Mouse (Mus musculus) kidney, adult 11 months (tissue): ENCODE data around the gene Col6a3.

Experiments used
- DNase-seq: peaks from one replicate; pipeline ENCODE4 v3.0.0; 2022

Col6a3 gene

DNA sequence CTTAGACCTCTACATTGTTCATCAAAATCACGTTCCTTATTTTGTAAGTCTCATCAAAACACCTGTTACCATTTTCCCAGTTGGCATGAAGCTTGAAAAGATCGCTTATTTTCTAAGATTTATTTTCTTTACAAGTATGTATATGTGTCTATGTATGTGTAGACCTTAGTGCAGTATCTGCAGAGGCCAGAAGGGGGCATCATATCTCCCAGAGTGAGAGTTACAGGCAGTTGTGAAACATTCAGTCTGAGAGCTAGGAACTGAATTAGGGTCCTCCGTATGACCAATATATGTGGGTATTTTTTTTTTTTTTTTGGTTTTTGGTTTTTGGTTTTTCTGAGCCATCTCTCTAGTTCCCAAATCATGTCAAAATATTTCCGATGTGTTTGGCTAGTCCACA, 50.4 kb downstream of the Col6a3 start:
- DNase-seq, result no peak

DNA sequence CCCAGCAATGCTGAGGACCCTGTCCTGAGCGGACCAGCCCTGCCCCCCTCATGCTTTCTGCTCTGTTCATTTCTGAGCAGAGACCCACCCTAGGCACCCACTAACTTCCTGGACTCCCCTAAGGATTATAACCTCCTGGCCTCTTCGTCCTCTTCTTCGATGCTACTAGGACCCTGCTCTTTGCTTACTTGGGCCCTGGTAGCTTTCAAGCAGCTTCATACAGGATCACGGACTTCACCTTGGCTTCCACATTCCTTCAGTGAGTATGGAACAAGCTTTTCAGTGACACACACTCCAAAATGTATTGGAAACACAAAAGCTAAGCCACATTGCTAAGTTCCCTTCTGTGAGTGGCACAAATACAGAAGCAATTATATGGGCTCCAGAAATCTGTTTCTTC, 52.8 kb downstream of the Col6a3 start:
- DNase-seq, result no peak

DNA sequence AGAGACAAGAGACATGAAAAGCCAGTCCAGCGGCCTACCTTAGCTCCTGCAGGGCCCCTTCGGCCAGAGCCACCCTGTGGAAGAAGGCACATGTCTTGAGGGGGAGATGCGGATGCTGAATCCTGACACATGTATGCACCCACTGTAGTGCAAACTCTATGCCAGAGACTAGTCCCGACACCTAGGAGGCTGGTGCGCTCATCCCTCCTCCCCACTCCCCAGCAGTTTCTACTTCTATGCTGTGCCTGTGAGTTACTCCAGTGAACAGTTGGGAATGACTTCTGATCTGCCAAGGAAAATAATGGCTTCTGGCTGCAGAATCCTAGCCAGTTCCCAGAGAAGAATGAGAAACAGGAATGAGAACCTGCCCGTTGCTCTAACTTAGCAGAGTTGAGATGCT, 54.3 kb downstream of the Col6a3 start:
- DNase-seq, result no peak

DNA sequence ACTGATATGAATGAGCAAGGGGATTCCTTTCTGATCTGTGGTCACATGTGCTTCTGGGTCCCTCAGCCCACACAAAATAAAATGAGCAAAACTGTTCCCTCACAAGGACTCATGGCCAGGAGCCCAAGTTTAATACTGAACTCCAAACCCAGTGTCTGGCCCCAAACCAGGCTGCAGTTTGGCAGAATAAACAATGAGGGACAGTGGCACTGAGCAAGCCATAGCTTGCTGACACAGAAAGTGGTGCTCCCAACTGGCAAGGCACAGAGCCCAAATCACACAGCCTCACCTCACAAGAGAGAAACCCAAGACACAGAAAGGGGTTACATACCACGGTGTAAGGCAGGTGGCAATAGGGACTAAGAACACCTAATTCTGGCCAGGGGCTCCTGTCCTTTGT, 63.3 kb downstream of the Col6a3 start:
- DNase-seq, result no peak

DNA sequence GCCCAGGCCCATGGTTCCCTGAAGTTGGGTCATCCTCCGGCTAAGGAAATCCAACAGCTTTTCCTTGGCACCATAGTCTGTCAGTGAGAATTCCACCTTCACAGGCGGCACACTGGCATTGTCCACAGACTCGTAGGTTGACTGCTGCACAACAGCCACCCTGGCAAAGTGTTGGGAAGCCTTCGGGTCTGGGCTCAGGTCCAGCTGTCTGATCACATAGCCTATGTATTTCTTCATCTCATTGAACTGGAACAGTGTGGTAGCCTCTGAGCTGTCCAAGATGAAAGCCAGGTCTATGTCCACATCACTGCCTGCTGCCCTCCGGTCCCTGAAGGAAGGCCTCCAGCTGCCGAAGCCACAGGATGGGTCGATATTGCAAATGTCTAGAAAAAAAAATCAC, 64.7 kb downstream of the Col6a3 start:
- no peak for DNase-seq

DNA sequence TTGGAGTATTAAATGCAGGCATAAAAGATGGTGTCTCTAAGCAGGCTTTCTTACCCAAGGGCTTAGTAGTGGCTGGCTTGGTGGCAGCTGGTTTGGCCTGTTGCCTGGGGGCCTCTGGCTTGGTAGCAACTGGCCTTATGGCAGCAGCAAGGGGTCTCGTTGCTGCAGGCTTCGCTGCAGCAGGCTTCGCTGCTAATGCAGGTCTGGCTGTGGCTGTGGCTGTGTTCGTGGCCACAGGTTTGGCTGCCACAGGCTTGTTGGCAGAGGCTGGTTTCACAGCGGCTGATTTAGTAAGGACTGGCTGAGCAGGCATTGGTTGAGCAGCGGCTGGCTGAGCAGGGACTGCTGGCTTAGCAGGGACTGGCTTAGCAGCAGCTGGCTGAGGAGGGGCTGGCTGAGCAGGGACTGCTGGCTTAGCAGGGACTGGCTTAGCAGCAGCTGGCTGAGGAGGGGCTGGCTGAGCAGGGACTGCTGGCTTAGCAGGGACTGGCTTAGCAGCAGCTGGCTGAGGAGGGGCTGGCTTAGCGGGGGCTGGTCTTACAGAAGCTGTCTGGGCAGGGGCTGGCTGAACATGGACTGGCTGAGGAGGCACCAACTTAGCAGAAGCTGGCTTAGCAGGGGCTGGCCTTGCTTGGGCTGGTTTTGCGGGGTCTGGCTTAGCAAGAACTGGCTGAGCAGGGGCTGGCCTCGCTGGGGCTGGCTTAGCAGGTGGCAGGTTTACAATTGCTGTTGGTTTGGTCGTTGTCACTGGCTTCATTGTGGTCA, 68.1 kb downstream of the Col6a3 start:
- DNase-seq, result no peak

DNA sequence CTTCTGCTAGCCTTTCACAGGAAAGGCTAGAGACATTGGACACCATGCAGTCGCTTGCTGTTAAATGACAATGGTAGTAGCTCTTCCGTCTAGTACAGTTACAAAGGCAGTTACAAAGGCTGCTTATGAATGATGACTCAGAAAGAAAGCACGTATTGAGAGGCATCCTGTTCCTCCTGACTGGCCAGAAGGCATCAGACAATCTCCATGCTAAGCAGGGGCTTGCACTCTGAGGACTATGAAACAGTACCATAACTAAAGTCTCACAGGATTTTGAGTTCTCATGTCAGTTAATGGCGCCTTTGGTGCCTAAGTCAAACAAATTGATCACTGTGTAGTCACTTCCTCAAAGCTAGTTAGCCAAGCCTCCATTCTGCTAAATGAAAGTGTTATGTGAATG, 72.6 kb downstream of the Col6a3 start:
- no peak for DNase-seq

DNA sequence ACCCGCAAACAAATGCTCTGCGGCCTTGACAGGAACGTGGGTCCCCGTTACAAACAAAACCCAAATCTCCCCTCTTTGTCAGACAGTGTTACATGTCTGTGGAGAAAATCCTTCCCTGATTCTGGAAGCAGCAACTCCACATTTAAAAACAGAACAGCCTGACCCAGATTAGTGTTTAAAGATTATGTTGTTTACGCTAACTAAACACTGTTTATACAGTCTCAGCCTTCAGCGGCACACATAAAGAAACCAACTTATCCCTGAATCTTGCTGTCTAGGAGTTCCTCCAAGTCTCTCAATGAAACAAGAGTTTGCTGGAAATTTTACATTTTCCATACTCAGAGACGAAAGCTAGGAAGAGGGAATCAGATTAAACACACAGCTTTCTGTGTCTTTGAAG, 73.7 kb downstream of the Col6a3 start:
- DNase-seq, result no peak

DNA sequence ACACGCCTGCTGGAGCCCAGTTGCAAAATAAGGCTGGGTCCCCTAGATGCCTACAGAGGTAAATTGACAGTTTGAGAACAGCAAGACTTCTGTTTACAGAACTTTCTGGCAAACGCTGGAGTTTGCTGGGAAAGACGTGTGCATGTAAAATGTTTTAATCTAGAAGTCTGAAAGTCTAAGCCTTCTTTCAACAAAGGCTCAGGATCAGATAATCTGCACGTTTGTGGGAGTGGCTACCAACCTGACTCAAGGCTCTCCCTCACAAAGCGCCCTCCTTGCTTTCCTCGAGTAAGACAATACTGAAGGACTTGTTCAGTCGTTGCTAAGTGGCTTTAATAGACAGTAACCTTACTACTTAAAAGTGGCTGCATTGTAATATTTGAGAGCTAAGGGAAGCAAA, 74.5 kb downstream of the Col6a3 start:
- no peak for DNase-seq

DNA sequence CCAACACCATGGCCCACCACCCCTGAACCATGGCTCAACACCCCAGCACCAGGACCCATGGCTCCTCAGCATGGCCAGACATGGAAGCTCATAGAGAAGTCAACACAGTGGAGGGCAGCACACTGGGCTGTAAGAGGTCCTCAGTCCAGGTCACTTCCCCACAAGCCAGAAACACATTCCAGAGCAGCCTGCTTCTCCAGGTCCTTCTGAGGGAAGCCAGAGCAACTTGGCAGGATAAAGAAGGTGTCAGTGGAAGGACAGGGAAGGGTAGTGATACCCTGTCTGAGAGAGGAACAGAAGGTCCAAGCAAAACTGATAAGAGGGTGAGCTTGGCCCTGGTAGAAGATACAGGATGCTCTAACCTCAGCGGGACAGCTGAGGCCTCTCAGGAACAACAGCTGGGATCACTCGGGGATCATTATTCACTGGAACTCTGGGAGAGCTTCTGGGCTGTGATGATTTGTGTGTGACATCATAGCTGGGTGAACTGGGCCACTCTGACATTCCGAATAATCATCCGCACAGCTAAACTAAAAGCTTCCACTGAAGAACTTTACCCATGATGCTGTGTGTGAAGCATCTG, 85.6 kb downstream of the Col6a3 start:
- DNase-seq, result peak; percentile 25

DNA sequence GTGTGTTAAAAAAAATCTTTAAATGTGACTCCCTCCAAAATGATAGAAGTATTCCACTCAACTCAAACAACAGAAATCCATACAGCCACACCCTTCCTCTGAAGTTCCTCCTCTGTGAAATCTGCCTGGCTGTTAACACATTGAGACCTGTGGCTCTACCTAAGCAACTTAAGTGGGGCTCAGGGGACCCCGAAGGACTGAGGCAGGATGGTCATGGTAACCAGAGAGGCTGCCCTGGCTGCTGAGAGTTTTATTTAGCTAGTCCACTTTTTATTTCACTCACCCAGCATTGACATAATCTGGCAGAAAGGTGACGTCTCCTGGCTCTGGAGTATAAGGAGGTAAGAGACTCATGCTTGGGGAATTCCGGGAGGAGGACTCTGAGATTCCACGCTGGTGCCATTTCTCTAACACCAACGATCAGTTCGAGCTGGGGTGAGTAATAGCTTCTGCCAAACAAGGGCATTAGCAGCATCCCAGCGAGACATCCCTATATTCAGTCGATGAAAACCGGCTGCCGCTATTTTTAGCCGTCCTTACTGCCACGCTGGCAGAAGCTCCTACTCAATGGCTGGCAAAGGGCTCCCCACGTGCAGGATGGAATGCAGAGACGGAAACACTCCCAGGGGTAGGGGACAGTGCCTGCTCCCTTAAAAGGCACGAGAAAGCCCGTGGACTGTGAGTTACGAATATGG, 89.8 kb downstream of the Col6a3 start:
- no peak for DNase-seq

DNA sequence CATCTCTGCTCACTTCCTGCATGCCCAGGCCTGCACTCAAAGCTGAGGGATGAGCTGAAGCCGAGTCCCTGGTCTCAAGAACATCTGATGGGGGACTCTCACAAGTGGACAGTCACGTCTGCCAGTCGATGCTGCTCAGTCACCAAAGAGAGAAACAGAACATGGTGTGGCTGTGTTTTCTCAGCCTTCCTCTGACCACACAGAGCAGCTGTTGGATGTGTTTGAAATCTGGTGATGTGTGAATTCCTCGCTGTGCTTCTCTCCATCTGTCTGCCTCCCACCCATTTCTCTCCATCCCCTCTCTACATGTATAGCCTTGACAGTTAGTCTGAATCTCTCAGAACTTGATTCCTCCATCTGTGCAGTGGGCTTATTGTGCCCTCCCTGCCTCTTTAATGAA, 92.5 kb downstream of the Col6a3 start:
- DNase-seq, result no peak

DNA sequence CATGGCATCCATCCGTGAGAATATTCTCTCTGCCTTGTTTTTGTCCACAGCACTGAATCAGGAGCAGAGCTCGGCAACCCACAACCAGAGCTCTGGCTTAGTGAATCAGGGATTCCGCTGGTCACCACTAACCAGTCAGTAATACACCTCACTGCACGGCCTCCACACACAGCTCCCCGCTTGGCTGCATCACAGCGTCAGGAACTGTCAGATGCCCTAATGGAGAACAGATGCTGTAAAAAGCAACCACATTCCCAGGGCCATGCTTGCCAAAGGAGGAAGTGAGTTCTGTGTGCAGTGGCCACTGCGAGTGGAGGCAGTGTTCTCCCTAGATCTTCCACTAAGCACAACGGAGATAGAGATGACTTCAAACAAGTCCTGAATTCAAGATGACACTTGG, 93.6 kb downstream of the Col6a3 start:
- DNase-seq, result no peak

DNA sequence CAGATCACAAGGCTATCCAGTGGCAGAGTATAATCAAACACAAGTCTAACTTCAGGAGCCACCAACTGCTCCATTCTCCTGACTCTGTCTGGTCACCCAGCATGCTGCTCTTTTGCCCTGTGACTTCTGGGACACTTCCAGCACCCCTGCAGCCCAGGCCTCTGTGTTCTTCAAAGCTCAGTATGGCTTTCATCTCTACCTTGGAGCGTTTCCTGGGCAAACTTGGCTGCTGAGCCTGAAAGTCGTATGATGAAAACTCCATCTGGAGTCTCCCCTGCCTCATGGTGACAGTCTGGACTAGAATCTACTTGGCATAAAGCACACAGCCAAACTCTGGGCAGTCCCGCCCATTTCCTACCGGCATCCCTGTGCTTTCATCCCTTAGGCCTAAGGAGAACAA, 95.2 kb downstream of the Col6a3 start:
- no peak for DNase-seq

DNA sequence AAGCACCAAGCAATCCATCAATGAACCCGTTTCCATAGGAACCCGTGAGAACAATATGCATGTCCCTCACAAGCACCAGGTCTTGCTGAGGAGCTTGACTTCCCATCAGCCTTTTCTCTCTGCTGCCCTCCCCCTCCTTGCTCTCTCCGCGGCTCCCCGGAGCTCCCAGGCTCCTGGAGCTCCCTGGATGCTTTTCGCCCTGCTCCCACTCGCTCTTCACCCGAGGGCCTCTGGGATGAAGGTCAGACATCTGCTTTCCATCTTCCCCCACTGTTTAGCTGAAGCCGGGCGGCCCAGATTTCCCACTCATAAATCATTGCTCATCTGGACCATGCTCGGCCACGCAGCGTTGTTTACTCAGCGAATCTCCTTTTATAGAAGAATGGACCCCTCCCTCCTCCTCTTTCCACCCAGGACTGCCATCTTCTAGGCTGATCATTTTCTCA, 99.8 kb downstream of the Col6a3 start:
- peak; percentile 57 for DNase-seq

DNA sequence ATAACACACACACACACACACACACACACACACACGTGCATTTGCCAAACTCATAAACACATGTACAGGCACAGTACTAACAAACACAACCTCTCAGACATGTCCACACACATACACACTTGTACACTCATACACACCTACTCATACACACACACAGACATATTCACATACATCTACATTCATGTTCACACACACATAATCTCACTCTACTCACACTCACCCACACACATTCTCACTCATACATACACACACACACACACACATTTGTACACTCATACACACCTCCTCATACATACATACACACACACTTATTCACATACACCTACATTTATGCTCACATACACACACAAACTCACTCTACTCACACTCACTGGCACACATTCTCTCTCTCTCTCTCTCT, 100.3 kb downstream of the Col6a3 start:
- no peak for DNase-seq

DNA sequence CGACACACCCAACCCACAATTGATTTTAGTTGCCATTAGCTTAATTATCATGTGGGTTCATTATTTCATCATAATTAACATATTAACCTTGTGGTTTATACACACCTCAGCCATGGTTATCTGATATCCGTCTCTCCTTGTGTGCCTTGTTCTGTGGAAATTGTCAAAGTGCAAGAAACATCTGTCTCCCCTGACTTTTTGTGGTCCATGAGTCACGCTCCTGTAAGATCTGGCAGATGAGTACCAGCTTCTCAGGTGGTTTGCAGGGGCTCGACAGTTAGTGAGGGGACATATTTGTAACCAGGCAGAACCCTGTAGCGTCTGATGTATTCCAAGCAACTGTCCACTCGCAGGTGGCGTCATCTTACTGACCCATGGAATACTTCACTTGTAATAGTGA, 101.1 kb downstream of the Col6a3 start:
- no peak for DNase-seq

DNA sequence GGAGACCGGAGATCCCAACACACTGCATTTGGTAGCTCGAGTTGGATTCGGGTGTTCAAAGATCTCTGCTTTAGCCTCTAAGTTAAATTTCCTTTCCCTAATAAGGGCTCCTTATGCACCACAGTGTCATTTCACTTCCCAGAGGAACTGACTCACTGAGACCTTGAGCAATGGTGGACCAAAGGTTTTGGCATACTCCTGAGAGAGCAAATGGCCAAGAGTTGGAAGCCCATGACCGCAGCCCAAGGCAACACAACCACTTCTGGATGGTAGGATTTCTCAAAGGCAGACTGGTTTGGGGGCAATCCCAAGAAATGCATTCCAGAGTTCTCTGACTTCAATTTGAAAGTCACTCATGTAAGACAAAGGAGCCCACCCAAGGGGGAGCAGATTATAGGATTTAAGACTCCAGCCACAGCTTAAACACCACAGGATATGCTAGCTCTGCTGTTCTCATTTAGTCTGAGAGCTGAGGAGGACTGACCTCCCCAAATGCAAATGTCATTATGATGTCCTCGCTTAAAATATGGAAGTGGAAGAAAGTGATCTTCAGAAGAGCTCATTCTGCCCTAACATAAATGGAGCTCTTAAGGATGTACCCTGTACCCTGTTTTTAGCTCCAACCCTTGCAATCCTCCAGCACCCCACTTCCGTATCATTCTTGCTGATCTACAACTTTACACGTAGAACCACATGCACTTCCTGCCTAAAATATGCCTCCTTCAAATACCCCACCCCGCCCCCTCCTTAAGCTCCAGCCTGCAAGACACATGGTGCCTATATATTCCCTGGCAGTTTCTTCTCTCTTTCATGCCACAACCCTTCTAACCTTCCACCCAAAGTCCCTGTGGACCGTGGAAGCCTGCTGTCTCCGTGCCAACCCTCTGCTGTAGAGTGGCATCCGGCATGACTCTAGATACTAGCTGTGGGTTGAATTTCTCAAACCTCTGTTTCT, 103.3 kb downstream of the Col6a3 start:
- DNase-seq, result no peak

DNA sequence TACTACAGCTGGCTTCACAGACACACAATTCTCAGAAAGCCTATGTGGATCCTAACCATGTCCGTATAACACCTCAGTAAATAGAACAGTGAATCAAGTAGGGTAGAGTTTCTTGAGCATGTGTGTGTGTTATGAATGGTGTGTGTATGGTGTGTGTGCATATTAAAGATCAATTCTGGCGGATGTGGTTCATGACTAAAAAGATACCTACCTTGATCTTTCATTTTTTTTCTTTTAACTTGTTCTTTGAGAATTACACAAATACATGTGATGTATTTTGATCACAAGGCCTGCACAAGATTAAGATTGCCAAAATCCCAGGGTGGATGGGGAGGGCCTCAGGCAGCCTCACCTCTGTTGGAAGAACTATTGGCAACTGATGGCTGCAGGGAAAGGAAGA, 104.9 kb downstream of the Col6a3 start:
- DNase-seq, result no peak

DNA sequence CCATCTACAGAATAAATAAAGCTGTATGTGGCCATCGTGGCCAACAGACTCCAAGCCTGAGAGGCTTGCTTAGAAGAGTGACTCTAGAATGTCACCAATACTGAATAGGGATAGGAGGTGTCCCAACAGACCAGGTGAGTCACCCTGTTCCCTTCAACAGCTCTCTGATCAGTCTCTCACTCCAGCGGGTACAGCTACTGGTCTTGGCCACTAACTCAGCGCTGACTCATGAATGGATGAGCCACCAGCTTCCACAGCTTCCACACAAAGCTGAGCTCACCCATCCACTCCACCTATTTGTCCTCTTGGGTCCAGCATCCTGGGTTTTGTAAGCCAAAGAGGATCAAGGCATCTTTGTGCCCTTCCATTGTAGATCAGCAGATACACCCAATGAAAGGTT, 114.3 kb downstream of the Col6a3 start:
- DNase-seq, result no peak

DNA sequence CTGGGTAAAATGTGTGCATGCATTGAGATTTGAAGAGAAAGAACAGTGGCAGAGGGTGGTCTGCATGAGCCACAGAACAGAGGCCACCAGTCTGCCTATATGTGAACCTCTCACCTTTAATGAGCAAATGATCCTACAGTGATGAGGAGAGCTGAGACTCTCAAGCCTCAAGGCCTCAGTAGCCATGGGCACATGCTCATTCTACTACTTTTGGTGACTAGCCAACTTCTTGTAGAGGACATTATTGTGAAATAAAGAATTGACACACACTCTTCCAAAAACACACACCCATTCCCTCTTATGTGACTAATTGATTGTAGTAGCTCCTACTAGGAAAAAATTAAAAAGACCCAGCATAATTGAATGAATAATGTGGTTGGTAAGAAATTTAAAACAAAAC, 120.0 kb downstream of the Col6a3 start:
- no peak for DNase-seq

DNA sequence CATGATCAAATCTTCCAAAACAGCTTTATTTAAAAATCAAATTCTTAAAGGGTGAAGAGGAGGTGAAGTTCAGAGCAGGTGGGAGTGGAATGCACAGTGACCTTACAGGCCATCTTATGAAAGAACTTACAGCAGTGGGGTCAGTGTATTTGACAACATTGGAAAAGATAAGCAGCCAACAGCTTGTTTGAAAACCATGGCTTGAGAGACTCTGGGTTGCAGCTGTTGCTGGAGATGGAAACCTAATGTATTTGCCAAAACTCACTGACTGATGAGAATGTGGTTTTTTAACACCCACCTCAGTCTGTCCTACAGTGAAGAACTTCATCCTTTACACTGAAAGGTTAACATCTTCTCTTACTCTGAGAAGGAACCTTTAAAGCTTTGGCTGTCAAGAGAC, 120.4 kb downstream of the Col6a3 start:
- DNase-seq, result no peak

DNA sequence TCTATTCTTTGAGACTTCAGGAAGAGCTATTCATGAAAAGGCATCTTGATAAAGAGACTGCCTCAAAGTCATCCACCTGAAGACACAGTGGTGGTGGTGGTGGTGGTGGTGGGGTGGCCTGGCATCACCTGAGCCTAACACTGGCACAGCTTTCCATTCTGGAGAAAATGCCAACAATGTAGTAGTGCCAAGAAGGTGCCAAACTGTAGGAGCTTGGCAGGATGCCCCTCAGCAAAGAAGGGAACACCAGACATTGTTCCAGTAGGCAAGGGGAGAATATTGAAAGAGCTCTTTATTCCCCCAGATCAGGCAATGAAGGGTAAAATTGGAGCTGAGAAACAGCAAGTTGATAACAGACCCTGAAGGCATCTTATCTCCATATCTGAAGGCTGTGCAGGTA, 121.8 kb downstream of the Col6a3 start:
- DNase-seq, result no peak
